Mouse (Mus musculus): ENCODE data around the gene Mfsd6l.

Mfsd6l gene

GRCm38 (mm10) chr11:68555918-68556584 lies at the start of gene Mfsd6l:
TSS of gene Mfsd6l (plus strand) at chr11:68556186.
- DNase-seq (ENCODE audit: low spot score): no peak

- no peak for DNase-seq (ENCODE audit: low spot score)
These were observed 48.7 kb upstream of the Mfsd6l start for GRCm38 (mm10) chr11:68507246-68507645.

- no peak for DNase-seq (ENCODE audit: low spot score)
These were observed 47.4 kb upstream of the Mfsd6l start for GRCm38 (mm10) chr11:68508619-68509018.

GRCm38 (mm10) chr11:68509194-68509593 lies 46.8 kb upstream of the Mfsd6l start:
- no peak for DNase-seq (ENCODE audit: low spot score)

- peak; percentile 53 for DNase-seq (ENCODE audit: low spot score)
These were observed 42.0 kb upstream of the Mfsd6l start for GRCm38 (mm10) chr11:68513969-68514368.

GRCm38 (mm10) chr11:68519362-68519761 lies 36.6 kb upstream of the Mfsd6l start:
- no peak for DNase-seq (ENCODE audit: low spot score)

- no peak for DNase-seq (ENCODE audit: low spot score)
These were observed 36.2 kb upstream of the Mfsd6l start for GRCm38 (mm10) chr11:68519815-68520214.

- no peak for DNase-seq (ENCODE audit: low spot score)
These were observed 35.5 kb upstream of the Mfsd6l start for GRCm38 (mm10) chr11:68520439-68520838.

- DNase-seq (ENCODE audit: low spot score): no peak
These were observed 34.6 kb upstream of the Mfsd6l start for GRCm38 (mm10) chr11:68521352-68521751.

- DNase-seq (ENCODE audit: low spot score): no peak
These were observed 29.5 kb upstream of the Mfsd6l start for GRCm38 (mm10) chr11:68526441-68526840.

- peak; percentile 36 for DNase-seq (ENCODE audit: low spot score)
These were observed 24.8 kb upstream of the Mfsd6l start for GRCm38 (mm10) chr11:68531066-68531806.

GRCm38 (mm10) chr11:68531941-68532535 lies 23.9 kb upstream of the Mfsd6l start:
- DNase-seq (ENCODE audit: low spot score): no peak

GRCm38 (mm10) chr11:68532773-68533172 lies 23.2 kb upstream of the Mfsd6l start:
- DNase-seq (ENCODE audit: low spot score): no peak

GRCm38 (mm10) chr11:68533971-68534475 lies 22.0 kb upstream of the Mfsd6l start:
- no peak for DNase-seq (ENCODE audit: low spot score)

GRCm38 (mm10) chr11:68536026-68536425 lies 20.0 kb upstream of the Mfsd6l start:
- DNase-seq (ENCODE audit: low spot score): no peak

GRCm38 (mm10) chr11:68536465-68536864 lies 19.5 kb upstream of the Mfsd6l start:
- peak; percentile 52 for DNase-seq (ENCODE audit: low spot score)

- no peak for DNase-seq (ENCODE audit: low spot score)
These were observed 16.4 kb upstream of the Mfsd6l start for GRCm38 (mm10) chr11:68539621-68540020.

GRCm38 (mm10) chr11:68544554-68544953 lies 11.4 kb upstream of the Mfsd6l start:
- no peak for DNase-seq (ENCODE audit: low spot score)

GRCm38 (mm10) chr11:68545172-68545571 lies 10.8 kb upstream of the Mfsd6l start:
- no peak for DNase-seq (ENCODE audit: low spot score)

- DNase-seq (ENCODE audit: low spot score): no peak
These were observed 10.2 kb upstream of the Mfsd6l start for GRCm38 (mm10) chr11:68545682-68546222.

GRCm38 (mm10) chr11:68547484-68547883 lies 8.5 kb upstream of the Mfsd6l start:
- DNase-seq (ENCODE audit: low spot score): peak; percentile 58

- DNase-seq (ENCODE audit: low spot score): peak; percentile 20
These were observed 6.4 kb upstream of the Mfsd6l start for GRCm38 (mm10) chr11:68549597-68549996.

- peak; percentile 38 for DNase-seq (ENCODE audit: low spot score)
These were observed 5.6 kb upstream of the Mfsd6l start for GRCm38 (mm10) chr11:68550358-68550757.

All from adipocyte (in vitro differentiated cells).